Mouse (Mus musculus) ES-E14 (cell line): ENCODE data around the gene Psmd13. TPM values are rescaled to one million over a fixed set of nuclear protein-coding genes. Genes with fewer than 3 reads are reported as not detected.

Experiments used
- DNase-seq: peaks from one replicate; pipeline ENCODE4 v3.0.0-alpha.2; 2013; ENCODE audit warnings: low read depth, low spot score
- H3K27ac ChIP-seq: 2 replicates; pipeline ENCODE4 v1.5.1; 2012; ENCODE audit warnings: low read depth, mild to moderate bottlenecking, low read length, moderate library complexity, mixed read lengths; ENCODE audit not compliant: poor library complexity, insufficient read depth, severe bottlenecking
- H3K36me3 ChIP-seq: 2 replicates; pipeline ENCODE4 v1.6.1; 2012; ENCODE audit warnings: mild to moderate bottlenecking, low read length, moderate library complexity, mixed read lengths; ENCODE audit not compliant: control insufficient read depth, poor library complexity, insufficient read depth, severe bottlenecking
- H3K4me1 ChIP-seq, 2 experiments: fragments of 150-350 bp in 1 of 2; sonication (generic) in 1 of 2; 2 replicates each; pipeline ENCODE4 v1.6.1; 2012; ENCODE audit warnings: low read length in 2 of 2, mild to moderate bottlenecking in 1 of 2, mixed read lengths in 1 of 2; ENCODE audit not compliant: control insufficient read depth in 2 of 2, insufficient read depth in 2 of 2, poor library complexity in 1 of 2
- H3K4me3 ChIP-seq, 2 experiments: fragments of 150-350 bp in 1 of 2; sonication (generic) in 1 of 2; 2 replicates each; pipeline ENCODE4 v1.5.1; 2012; ENCODE audit warnings: low read length in 2 of 2, low read depth in 1 of 2, mild to moderate bottlenecking in 1 of 2, mixed read lengths in 1 of 2; ENCODE audit not compliant: insufficient read depth in 1 of 2, poor library complexity in 1 of 2, severe bottlenecking in 1 of 2
- H3K9ac ChIP-seq: 2 replicates; pipeline ENCODE4 v1.6.1; 2012; ENCODE audit warnings: low read depth, mild to moderate bottlenecking, low read length, mixed read lengths; ENCODE audit not compliant: poor library complexity, insufficient read depth, severe bottlenecking
- H3K9me3 ChIP-seq: fragments of 150-350 bp; sonication (generic); 2 replicates; pipeline ENCODE4 v1.6.1; 2012; ENCODE audit warnings: low read depth, mild to moderate bottlenecking, low read length; ENCODE audit not compliant: control insufficient read depth, insufficient read depth
- CHD2 ChIP-seq: IDR thresholded peaks from 2 replicates; pipeline ENCODE4 v1.6.1; 2014; ENCODE audit warnings: mild to moderate bottlenecking, low read depth, low read length, inconsistent platforms
- HCFC1 ChIP-seq: IDR thresholded peaks from 2 replicates; pipeline ENCODE4 v1.6.1; 2012; ENCODE audit warnings: low read length, inconsistent platforms, borderline replicate concordance; ENCODE audit not compliant: insufficient read depth
- MAFK ChIP-seq: IDR thresholded peaks from 2 replicates; pipeline ENCODE4 v1.6.1; 2014; ENCODE audit warnings: mild to moderate bottlenecking, low read depth, low read length, inconsistent platforms; ENCODE audit not compliant: insufficient read depth
- ZC3H11A ChIP-seq: IDR thresholded peaks from 2 replicates; pipeline ENCODE4 v1.6.1; 2012; ENCODE audit warnings: low read depth, mild to moderate bottlenecking, inconsistent platforms, low read length, borderline replicate concordance
- ZNF384 ChIP-seq: IDR thresholded peaks from 2 replicates; pipeline ENCODE4 v1.6.1; 2012; ENCODE audit warnings: low read depth, low read length, inconsistent platforms
- in situ Hi-C, 2 experiments: fragments of 600-800 bp; cut with MboI; formaldehyde crosslinking; loops; one replicate each; pipeline ENCODE4 v1.15.1; 2025; ENCODE audit warnings: low sequenced_read_pairs in 2 of 2, inconsistent platforms in 1 of 2; ENCODE audit not compliant: unreplicated experiment in 2 of 2
- total RNA-seq: library from RNA; depleted of rRNA; stranded (reverse); fragments of 300-350 nt; gene quantifications from 2 replicates; pipeline ENCODE4 v1.2.3, GENCODE M21; 2012; rRNA removed

The Psmd13 gene
- total RNA-seq, 1 experiment: 199 TPM

DNA sequence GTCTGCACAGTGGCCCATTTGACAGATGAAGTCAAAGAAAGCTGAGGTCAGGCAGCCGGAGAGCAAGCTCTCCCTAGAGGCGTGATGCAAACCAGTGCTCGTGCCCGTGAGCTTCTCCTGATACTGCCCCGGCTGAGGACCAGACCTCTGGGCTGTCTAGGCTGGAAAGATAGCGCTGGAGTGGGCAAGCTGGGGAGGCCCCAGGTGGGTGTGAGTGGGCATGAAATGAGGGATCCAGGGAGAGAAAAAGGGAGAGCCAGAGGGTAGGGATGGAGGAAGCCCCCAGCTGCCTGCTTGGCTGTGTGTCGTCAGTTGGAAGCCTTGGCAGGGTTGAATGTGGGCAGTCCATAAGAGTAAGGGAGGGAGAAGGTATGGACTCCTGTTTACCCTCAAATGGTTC is 62.5 kb downstream of the Psmd13 start:
- in situ Hi-C loops: no loop called here

DNA sequence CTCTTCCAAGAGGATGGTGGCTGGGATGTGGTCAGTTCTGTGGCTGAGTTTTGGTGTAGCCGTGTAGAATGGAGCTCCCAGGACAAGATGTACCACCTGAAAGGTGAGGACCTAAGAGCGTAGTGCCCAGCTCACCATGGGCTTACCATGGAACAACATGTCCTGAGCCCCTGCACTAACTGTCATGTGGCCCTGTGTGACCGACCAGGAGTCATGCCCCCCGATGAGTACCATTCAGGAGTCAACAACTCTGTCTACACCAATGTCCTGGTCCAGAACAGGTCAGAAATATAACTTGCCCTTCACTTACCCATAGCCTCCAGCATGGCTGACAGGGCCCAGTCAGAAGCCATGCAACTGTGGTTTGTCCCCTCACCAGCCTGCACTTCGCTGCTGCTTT is 63.5 kb downstream of the Psmd13 start:
- TF ChIP-seq MAFK (no peak), HCFC1 (no peak), ZC3H11A (no peak), ZNF384 (no peak), CHD2 (no peak)
- H3K27ac ChIP-seq: no peak overlapping the region
- in situ Hi-C loops: no loop called here
- no peak overlapping the region for H3K4me3 ChIP-seq
- H3K4me1 ChIP-seq: peaks cover 0 to 17% of the 10 kb centered on the region in 2 experiments; a peak in 2 of 4 replicates
- H3K9me3 ChIP-seq: no peaks in the 10 kb centered on the region
- H3K9ac ChIP-seq: no peak overlapping the region
- no peak for DNase-seq
- H3K36me3 ChIP-seq: peaks cover 47% of the 10 kb centered on the region

More for the DNA sequence above, 62.5 kb downstream of the Psmd13 start:
- Histone ChIP-seq H3K27ac (no peak overlapping the region), H3K9me3 (no peaks in the 10 kb centered on the region), H3K4me1 (peaks cover 4 to 17% of the 10 kb centered on the region in 2 experiments; a peak in 3 of 4 replicates), H3K9ac (no peak overlapping the region), H3K36me3 (peaks cover 42% of the 10 kb centered on the region), H3K4me3 (no peak overlapping the region)
- TF ChIP-seq MAFK (no peak), CHD2 (no peak), ZNF384 (no peak), ZC3H11A (no peak), HCFC1 (no peak)
- no peak for DNase-seq

DNA sequence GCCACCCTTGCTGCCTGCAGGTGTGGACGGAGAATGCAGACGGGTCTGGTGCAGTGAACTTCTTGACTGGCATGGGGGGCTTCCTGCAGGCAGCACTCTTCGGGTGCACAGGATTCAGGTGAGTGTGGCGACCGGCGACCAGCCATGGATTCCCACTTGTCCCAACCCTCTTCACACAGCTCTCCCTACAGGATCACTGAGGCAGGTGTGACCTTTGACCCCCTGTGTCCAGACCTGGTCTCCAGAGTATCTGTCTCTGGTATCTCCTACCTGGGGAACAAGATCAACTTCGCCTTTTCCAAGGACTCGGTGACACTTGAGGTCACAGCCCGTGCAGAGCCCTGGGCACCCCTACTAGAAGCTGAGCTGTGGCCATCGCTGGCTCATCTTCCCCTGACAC is 64.5 kb downstream of the Psmd13 start:
- Histone ChIP-seq H3K9ac (no peak overlapping the region), H3K36me3 (peaks cover 47% of the 10 kb centered on the region), H3K4me1 (peaks cover 5 to 27% of the 10 kb centered on the region in 2 experiments; a peak in 3 of 4 replicates), H3K4me3 (no peak overlapping the region), H3K27ac (no peak overlapping the region), H3K9me3 (no peaks in the 10 kb centered on the region)
- in situ Hi-C loops: no loop called here
- no peak for DNase-seq
- TF ChIP-seq CHD2 (no peak), ZC3H11A (no peak), HCFC1 (no peak), ZNF384 (no peak), MAFK (no peak)

- H3K9ac ChIP-seq: no peak overlapping the region
- no peak overlapping the region for H3K4me3 ChIP-seq
- peaks cover 47% of the 10 kb centered on the region for H3K36me3 ChIP-seq
- no peak overlapping the region for H3K27ac ChIP-seq
- H3K4me1 ChIP-seq: peaks cover 5 to 30% of the 10 kb centered on the region in 2 experiments; a peak in 3 of 4 replicates
- in situ Hi-C loops: no loop called here
- TF ChIP-seq ZNF384 (no peak), ZC3H11A (no peak), CHD2 (no peak), MAFK (no peak), HCFC1 (no peak)
- no peak for DNase-seq
- H3K9me3 ChIP-seq: no peaks in the 10 kb centered on the region
Observed at GRCm38 (mm10) chr7:140946980-140947379, 65.2 kb downstream of the Psmd13 start.

DNA sequence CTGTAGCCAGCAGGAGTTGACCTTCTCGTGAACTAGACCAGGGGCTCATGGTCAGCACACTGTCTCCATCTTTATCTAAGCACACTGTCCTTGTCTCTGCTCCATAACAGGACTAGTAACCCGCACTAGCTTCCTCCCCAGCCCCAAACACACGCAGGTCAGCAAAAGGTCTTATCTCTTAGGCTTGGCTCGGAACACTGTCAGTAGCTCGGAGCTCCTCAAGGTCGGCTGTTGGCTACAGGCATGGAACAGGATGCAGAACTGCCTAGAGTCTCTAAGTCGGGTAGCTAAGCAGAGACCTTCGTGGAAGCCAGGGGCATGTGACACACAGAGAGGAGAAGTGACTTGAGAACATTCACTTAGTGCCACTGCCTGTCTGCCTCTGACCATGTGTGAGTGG is 66.4 kb downstream of the Psmd13 start:
- TF ChIP-seq CHD2 (no peak), ZC3H11A (no peak), MAFK (no peak), ZNF384 (no peak)
- Histone ChIP-seq H3K36me3 (peaks cover 50% of the 10 kb centered on the region), H3K27ac (no peak overlapping the region), H3K9ac (no peak overlapping the region), H3K9me3 (no peaks in the 10 kb centered on the region), H3K4me1 (peaks cover 5 to 27% of the 10 kb centered on the region in 2 experiments; a peak in 3 of 4 replicates), H3K4me3 (no peak overlapping the region)
- DNase-seq: no peak
- in situ Hi-C loops: no loop called here

Other genes starting within 250 kb of the Psmd13 start
- not detected in 2 replicates for gene Olfr53, start 235.5 kb upstream of the Psmd13 start, total RNA-seq
- 0.40 and 0.53 TPM in 2 replicates for gene Olfr539, start 222.0 kb upstream of the Psmd13 start, total RNA-seq
- not detected in 2 replicates for gene Olfr45, start 200.0 kb upstream of the Psmd13 start, total RNA-seq
- gene Olfr541, start 184.7 kb upstream of the Psmd13 start, total RNA-seq: not detected in 2 replicates
- not detected in 2 replicates for gene Cyp2e1, start 118.2 kb upstream of the Psmd13 start, total RNA-seq
- gene Syce1, start 94.1 kb upstream of the Psmd13 start, total RNA-seq: 12.2 and 21.6 TPM in 2 replicates
- gene Zfp941, start 59.8 kb upstream of the Psmd13 start, total RNA-seq: 12.0 and 13.6 TPM in 2 replicates
- 19.5 and 32.1 TPM in 2 replicates for gene Urah, start 47.0 kb upstream of the Psmd13 start, total RNA-seq
- gene Scgb1c1, start 36.4 kb upstream of the Psmd13 start, total RNA-seq: not detected in 2 replicates
- gene Odf3, start 34.2 kb upstream of the Psmd13 start, total RNA-seq: 0.16 TPM in 1 of 2 replicates, not detected in the other
- gene Gm45785, start 25.6 kb upstream of the Psmd13 start, total RNA-seq: 0.89 and 1.6 TPM in 2 replicates
- 60.5 and 90.0 TPM in 2 replicates for gene Ric8a, start 25.0 kb upstream of the Psmd13 start, total RNA-seq
- gene Bet1l, start 24.4 kb upstream of the Psmd13 start, total RNA-seq: 21.6 and 31.5 TPM in 2 replicates
- 18.2 and 26.3 TPM in 2 replicates for gene Sirt3, start 341 bp downstream of the Psmd13 start, total RNA-seq
- gene Cox8b, start 18.5 kb downstream of the Psmd13 start, total RNA-seq: not detected in 2 replicates
- gene Nlrp6, start 38.9 kb downstream of the Psmd13 start, total RNA-seq: 0.27 and 0.74 TPM in 2 replicates
- 10.0 and 12.5 TPM in 2 replicates for gene Pgghg, start 59.4 kb downstream of the Psmd13 start, total RNA-seq
- 7.7 and 18.6 TPM in 2 replicates for gene Ifitm5, start 68.3 kb downstream of the Psmd13 start, total RNA-seq
- not detected in 2 replicates for gene Gm45717, start 74.0 kb downstream of the Psmd13 start, total RNA-seq
- gene Ifitm2, start 74.0 kb downstream of the Psmd13 start, total RNA-seq: 679 and 1,158 TPM in 2 replicates
- 274 and 585 TPM in 2 replicates for gene Ifitm1, start 85.3 kb downstream of the Psmd13 start, total RNA-seq
- 353 and 601 TPM in 2 replicates for gene Ifitm3, start 128.8 kb downstream of the Psmd13 start, total RNA-seq
- gene Ifitm6, start 136.0 kb downstream of the Psmd13 start, total RNA-seq: 0.36 TPM in 1 of 2 replicates, not detected in the other
- gene Gm17387, start 147.2 kb downstream of the Psmd13 start, total RNA-seq: not detected in 2 replicates
- 31.1 and 78.3 TPM in 2 replicates for gene B4galnt4, start 179.1 kb downstream of the Psmd13 start, total RNA-seq
- gene Pkp3, start 196.2 kb downstream of the Psmd13 start, total RNA-seq: 8.0 and 12.2 TPM in 2 replicates
- gene Sigirr, start 218.6 kb downstream of the Psmd13 start, total RNA-seq: 18.2 and 56.2 TPM in 2 replicates
- gene Ano9, start 235.8 kb downstream of the Psmd13 start, total RNA-seq: 26.4 and 102 TPM in 2 replicates
- gene Ptdss2, start 240.4 kb downstream of the Psmd13 start, total RNA-seq: 65.1 and 82.8 TPM in 2 replicates